Mouse (Mus musculus): ENCODE measurements at regions not wholly inside any gene's neighbourhood (a gene's known extent, or its start where the extent isn't known, plus 50 kb on each side); places are given as distances from the start of the nearest gene placed in this dataset.

DNA sequence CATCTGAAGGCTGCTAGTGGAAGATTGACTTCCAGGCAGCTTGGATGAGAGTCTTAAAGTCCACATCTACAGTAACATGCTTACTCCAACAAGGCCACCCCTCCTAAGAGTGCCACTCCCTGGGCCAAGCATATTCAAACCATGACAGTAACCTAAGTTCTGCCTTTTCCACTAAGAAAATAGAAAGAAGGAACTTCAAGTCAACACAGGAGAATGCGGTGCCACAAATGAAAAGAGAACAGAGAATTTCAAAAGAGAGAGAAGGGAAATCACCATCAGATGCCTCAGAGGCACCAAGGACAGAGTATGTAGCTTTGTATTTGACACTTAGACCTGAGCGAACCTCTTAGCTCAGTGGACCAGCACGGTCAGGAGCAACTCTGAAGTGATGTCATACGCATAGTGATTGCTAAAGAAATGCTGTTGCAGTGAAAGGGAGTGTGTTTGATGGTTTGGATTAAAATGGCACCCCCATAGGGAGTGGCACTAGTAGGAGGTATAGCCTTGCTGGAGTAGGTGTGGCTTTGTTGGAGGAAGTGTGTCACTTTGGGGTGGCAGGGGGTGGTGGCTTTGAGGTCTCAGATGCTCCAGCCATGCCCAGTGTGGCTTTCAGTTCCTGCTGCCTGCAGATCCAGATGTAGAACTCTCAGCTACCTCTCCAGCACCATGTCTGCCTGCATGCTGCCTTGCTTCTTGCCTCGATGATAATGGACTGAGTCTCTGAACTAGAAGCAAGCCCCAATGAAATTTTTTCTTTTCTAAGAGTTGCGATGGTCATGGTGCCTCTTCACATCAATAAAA lies 77.1 kb upstream of the Cnot2 start:
- Histone ChIP-seq H3K9me3 (replicated peaks; ENCODE audit: control insufficient read depth, low read length) (no peaks in the 10 kb centered on the region), H3K9ac (replicated peaks; ENCODE audit: low read depth, low read length) (no peak overlapping the region), H3K27ac (ENCODE audit: low read depth) (no peak overlapping the region), H3K4me3 (ENCODE audit: low read depth, low read length) (no peak overlapping the region), H3K4me1 (ENCODE audit: control insufficient read depth, insufficient read depth) (no peaks in the 10 kb centered on the region), H3K4me2 (ENCODE audit: low read depth, low read length) (no peak overlapping the region), H3K36me3 (replicated peaks; ENCODE audit: control insufficient read depth, insufficient read depth, low read length) (no peaks in the 10 kb centered on the region), H3K27me3 (ENCODE audit: control insufficient read depth, insufficient read depth, low read length) (no peaks in the 10 kb centered on the region)
- WGBS = 94% methylated on average over 6 of the region's 6 CpGs
- ATAC-seq (ENCODE audit: insufficient read depth, low read depth) (no peak), DNase-seq (ENCODE audit: low spot score) (no peak)
- no peak for TF ChIP-seq EP300 (IDR thresholded peaks at IDR 0.05; ENCODE audit: low read depth)
- TF ChIP-seq CTCF (IDR thresholded peaks at IDR 0.05; ENCODE audit: low read depth) = no peak

DNA sequence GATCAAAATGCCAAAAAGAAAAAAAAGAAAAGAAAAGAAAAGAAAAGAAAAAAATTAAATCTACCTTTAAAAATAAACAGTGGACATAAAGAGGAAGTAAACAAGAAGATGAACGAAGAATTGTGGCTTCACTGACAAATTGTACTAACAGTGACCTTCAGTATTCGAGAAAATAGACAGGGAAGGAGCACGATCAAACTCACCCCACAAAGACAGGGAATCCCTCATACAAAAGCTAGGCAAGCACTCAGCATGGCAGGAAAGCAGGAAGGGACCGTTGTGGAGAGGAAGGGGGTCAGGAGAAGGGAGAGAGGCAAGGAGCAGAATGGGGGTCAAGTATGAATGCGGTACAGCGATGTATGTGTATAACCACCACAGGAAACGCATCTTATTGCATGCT lies 74.6 kb upstream of the Cnot2 start:
- TF ChIP-seq CTCF (IDR thresholded peaks at IDR 0.05; ENCODE audit: low read depth) = no peak
- TF ChIP-seq EP300 (IDR thresholded peaks at IDR 0.05; ENCODE audit: low read depth) = no peak
- Histone ChIP-seq H3K36me3 (replicated peaks; ENCODE audit: control insufficient read depth, insufficient read depth, low read length) (no peaks in the 10 kb centered on the region), H3K27me3 (ENCODE audit: control insufficient read depth, insufficient read depth, low read length) (no peaks in the 10 kb centered on the region), H3K9ac (replicated peaks; ENCODE audit: low read depth, low read length) (no peak overlapping the region), H3K4me3 (ENCODE audit: low read depth, low read length) (no peak overlapping the region), H3K9me3 (replicated peaks; ENCODE audit: control insufficient read depth, low read length) (no peaks in the 10 kb centered on the region), H3K4me2 (ENCODE audit: low read depth, low read length) (no peak overlapping the region), H3K27ac (ENCODE audit: low read depth) (no peak overlapping the region), H3K4me1 (ENCODE audit: control insufficient read depth, insufficient read depth) (no peaks in the 10 kb centered on the region)
- ATAC-seq (ENCODE audit: insufficient read depth, low read depth) = no peak
- DNase-seq (ENCODE audit: low spot score) = no peak
- WGBS = 58% methylated on average over 7 of the region's 7 CpGs

DNA sequence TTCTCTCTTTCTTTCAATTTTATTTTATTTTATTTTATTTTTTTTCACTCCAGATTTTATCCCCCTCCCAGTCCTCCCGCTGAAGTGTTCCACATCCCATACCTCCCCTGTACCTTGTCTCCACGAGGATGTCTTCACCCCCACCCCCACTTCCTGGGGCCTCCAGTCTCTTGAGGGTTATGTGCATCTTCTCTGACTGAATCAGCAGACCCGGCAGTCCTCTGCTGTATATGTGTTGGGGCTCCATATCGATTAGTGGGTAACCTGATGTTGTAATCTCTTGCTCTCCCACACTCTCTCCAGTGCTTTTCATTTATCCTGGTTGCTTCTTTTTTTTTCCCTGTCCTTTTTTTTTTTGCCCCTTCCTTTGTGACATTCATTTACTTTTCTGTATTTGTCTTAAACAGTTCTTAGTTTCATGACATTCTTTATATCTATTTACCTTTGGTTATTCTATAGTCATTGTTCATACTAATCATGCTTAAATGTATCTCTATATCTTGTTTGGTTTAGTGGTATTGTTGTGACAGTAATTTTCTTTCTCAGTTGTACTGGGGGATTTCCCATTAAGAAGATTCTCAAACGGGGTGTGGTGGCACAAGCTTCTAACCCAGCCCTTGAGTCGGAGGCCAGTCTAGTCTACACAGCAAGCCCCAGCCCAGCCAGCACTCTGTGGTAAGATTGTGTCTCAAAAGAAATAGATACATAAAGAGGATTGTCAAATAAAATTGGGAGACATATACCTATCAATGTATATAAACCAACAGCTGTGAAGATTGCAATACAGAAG lies 73.9 kb upstream of the Cnot2 start:
- no peak for TF ChIP-seq CTCF (IDR thresholded peaks at IDR 0.05; ENCODE audit: low read depth)
- no peak for TF ChIP-seq EP300 (IDR thresholded peaks at IDR 0.05; ENCODE audit: low read depth)
- Histone ChIP-seq H3K36me3 (replicated peaks; ENCODE audit: control insufficient read depth, insufficient read depth, low read length) (no peaks in the 10 kb centered on the region), H3K9me3 (replicated peaks; ENCODE audit: control insufficient read depth, low read length) (no peaks in the 10 kb centered on the region), H3K4me2 (ENCODE audit: low read depth, low read length) (no peak overlapping the region), H3K4me1 (ENCODE audit: control insufficient read depth, insufficient read depth) (no peaks in the 10 kb centered on the region), H3K9ac (replicated peaks; ENCODE audit: low read depth, low read length) (no peak overlapping the region), H3K27me3 (ENCODE audit: control insufficient read depth, insufficient read depth, low read length) (no peaks in the 10 kb centered on the region), H3K27ac (ENCODE audit: low read depth) (no peak overlapping the region), H3K4me3 (ENCODE audit: low read depth, low read length) (no peak overlapping the region)
- WGBS = 66% methylated on average over 6 of the region's 6 CpGs
- DNase-seq (ENCODE audit: low spot score) (no peak), ATAC-seq (ENCODE audit: insufficient read depth, low read depth) (no peak)

DNA sequence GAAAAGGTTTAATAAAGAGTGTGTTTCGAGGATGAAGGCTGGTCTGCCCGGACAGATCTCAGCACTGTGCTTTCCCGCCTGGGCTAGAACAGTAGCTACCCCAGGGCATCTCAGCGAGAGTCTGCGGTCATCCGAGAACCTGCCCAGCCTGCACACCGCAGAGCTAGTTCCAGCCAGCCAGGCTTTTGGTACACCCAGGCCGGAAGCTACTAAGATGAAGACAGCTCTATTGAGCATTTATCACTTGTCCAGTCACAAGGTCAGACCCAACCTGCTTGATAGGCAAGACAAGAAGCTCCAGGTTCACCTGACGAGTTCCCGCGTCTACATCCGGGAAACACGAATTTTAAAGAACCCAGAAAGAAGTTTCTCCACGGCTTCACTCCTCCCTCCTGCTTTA lies 72.8 kb upstream of the Cnot2 start:
- no peak overlapping the region for H3K4me3 ChIP-seq (ENCODE audit: low read depth, low read length)
- no peaks in the 10 kb centered on the region for H3K4me1 ChIP-seq (ENCODE audit: control insufficient read depth, insufficient read depth)
- no peaks in the 10 kb centered on the region for H3K36me3 ChIP-seq (replicated peaks; ENCODE audit: control insufficient read depth, insufficient read depth, low read length)
- H3K9ac ChIP-seq (replicated peaks; ENCODE audit: low read depth, low read length) = no peak overlapping the region
- H3K9me3 ChIP-seq (replicated peaks; ENCODE audit: control insufficient read depth, low read length) = no peaks in the 10 kb centered on the region
- no peak for ATAC-seq (ENCODE audit: insufficient read depth, low read depth)
- 90% methylated on average over 14 of the region's 14 CpGs for WGBS
- no peaks in the 10 kb centered on the region for H3K27me3 ChIP-seq (ENCODE audit: control insufficient read depth, insufficient read depth, low read length)
- TF ChIP-seq CTCF (IDR thresholded peaks at IDR 0.05; ENCODE audit: low read depth) (no peak), EP300 (IDR thresholded peaks at IDR 0.05; ENCODE audit: low read depth) (no peak)
- no peak overlapping the region for H3K4me2 ChIP-seq (ENCODE audit: low read depth, low read length)
- H3K27ac ChIP-seq (ENCODE audit: low read depth) = no peak overlapping the region
- no peak for DNase-seq (ENCODE audit: low spot score)

DNA sequence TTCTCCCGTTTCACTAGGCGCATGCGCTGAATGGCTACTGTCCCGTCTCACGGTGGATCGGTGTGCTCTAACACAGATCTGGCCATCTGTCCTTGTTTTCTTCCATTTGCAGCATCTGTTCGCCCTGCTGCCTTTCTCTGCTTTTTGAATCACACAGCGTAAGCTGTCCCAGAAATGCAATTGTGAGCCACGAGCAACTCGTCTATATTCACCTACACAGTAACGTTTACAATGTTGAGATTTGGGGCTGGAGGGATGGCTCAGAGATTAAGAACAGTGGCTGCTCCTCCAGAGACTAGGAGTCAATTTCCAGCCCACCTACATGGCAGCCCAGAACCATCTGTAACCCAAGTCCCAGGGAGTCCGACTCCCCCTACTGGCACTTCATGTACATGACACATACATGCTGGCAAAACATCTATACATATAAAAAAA lies 72.2 kb upstream of the Cnot2 start:
- Histone ChIP-seq H3K36me3 (replicated peaks; ENCODE audit: control insufficient read depth, insufficient read depth, low read length) (no peaks in the 10 kb centered on the region), H3K27ac (ENCODE audit: low read depth) (no peak overlapping the region), H3K4me3 (ENCODE audit: low read depth, low read length) (no peak overlapping the region), H3K9me3 (replicated peaks; ENCODE audit: control insufficient read depth, low read length) (no peaks in the 10 kb centered on the region), H3K4me1 (ENCODE audit: control insufficient read depth, insufficient read depth) (no peaks in the 10 kb centered on the region), H3K9ac (replicated peaks; ENCODE audit: low read depth, low read length) (no peak overlapping the region), H3K27me3 (ENCODE audit: control insufficient read depth, insufficient read depth, low read length) (no peaks in the 10 kb centered on the region), H3K4me2 (ENCODE audit: low read depth, low read length) (no peak overlapping the region)
- TF ChIP-seq CTCF (IDR thresholded peaks at IDR 0.05; ENCODE audit: low read depth) (no peak), EP300 (IDR thresholded peaks at IDR 0.05; ENCODE audit: low read depth) (no peak)
- ATAC-seq (ENCODE audit: insufficient read depth, low read depth) (no peak), DNase-seq (ENCODE audit: low spot score) (no peak)
- 85% methylated on average over 12 of the region's 12 CpGs for WGBS

All from heart, postnatal 0 days (tissue).